Mouse (Mus musculus): ENCODE results near the gene Defb42. TPM values are rescaled to one million over a fixed set of nuclear protein-coding genes. Genes with fewer than 3 reads are reported as not detected.

Defb42 gene
- total RNA-seq, 1 experiment from 2014 or later: not detected

Other genes starting within 250 kb of the Defb42 start
- gene Wdfy2, start 209.3 kb upstream of the Defb42 start, total RNA-seq (2017): 31.4 and 35.4 TPM in 2 replicates
- gene Defb48, start 62.5 kb upstream of the Defb42 start, total RNA-seq (2017): not detected in 2 replicates
- gene Defb47, start 48.9 kb upstream of the Defb42 start, total RNA-seq (2017): not detected in 2 replicates
- gene Defb43, start 35.2 kb upstream of the Defb42 start, total RNA-seq (2017): not detected in 2 replicates
- not detected in 2 replicates for gene Defb30, start 3.0 kb downstream of the Defb42 start, total RNA-seq (2017)

All from hematopoietic stem cell, adult 5-6 weeks (primary cell).